Mouse (Mus musculus) stomach, embryonic 15.5 days (tissue): ENCODE measurements around the gene Gm12166. TPM values are rescaled to one million over a fixed set of nuclear protein-coding genes. Genes with fewer than 3 reads are reported as not detected.

ENCODE experiments used
- ATAC-seq: fragments of 200-750 bp; cut with Nextera tagmentation; 2 replicates; pipeline ENCODE4 v1.8.0; 2017; ENCODE audit warnings: low read depth, moderate number of reproducible peaks, moderate TSS enrichment; ENCODE audit not compliant: insufficient read depth, low FRiP score
- H3K27ac ChIP-seq: fragments of 300-500 bp; sonication (generic); 2 replicates; pipeline ENCODE4 v1.5.1; 2015; ENCODE audit warnings: mild to moderate bottlenecking, inconsistent platforms
- H3K27me3 ChIP-seq: fragments of 300-500 bp; sonication (generic); replicated peaks from 2 replicates; pipeline ENCODE4 v1.6.1; 2015; ENCODE audit warnings: inconsistent platforms
- H3K36me3 ChIP-seq: fragments of 300-500 bp; sonication (generic); 2 replicates; pipeline ENCODE4 v1.6.1; 2015; ENCODE audit warnings: inconsistent platforms
- H3K4me1 ChIP-seq: fragments of 300-500 bp; sonication (generic); 2 replicates; pipeline ENCODE4 v1.6.1; 2015; ENCODE audit warnings: inconsistent platforms
- H3K4me2 ChIP-seq: fragments of 300-500 bp; sonication (generic); 2 replicates; pipeline ENCODE4 v1.6.1; 2015; ENCODE audit warnings: mild to moderate bottlenecking, inconsistent platforms
- H3K4me3 ChIP-seq: fragments of 300-500 bp; sonication (generic); replicated peaks from 2 replicates; pipeline ENCODE4 v1.5.1; 2015; ENCODE audit warnings: inconsistent platforms
- H3K9ac ChIP-seq: fragments of 300-500 bp; sonication (generic); 2 replicates; pipeline ENCODE4 v1.6.1; 2015; ENCODE audit warnings: inconsistent platforms
- H3K9me3 ChIP-seq: fragments of 300-500 bp; sonication (generic); 2 replicates; pipeline ENCODE4 v1.6.1; 2016; ENCODE audit warnings: inconsistent platforms
- WGBS: fragments of 180-500 bp; shearing (Covaris S2); methylation state at CpG from one replicate; pipeline ENCODE4 v1.1.7; 2015; 5-methylcytosine and 5-hydroxymethylcytosine counted together
- polyA plus RNA-seq: library from polyadenylated mRNA; unstranded; fragments of >200 nt; fragmentation: Nextera tagmentation; extraction: Ambion mirVana; gene quantifications from 2 replicates; pipeline ENCODE4 v1.2.1, GENCODE M21; 2015

Gm12166 gene
- polyA plus RNA-seq, 1 experiment from 2014 or later = 11.1 TPM

DNA sequence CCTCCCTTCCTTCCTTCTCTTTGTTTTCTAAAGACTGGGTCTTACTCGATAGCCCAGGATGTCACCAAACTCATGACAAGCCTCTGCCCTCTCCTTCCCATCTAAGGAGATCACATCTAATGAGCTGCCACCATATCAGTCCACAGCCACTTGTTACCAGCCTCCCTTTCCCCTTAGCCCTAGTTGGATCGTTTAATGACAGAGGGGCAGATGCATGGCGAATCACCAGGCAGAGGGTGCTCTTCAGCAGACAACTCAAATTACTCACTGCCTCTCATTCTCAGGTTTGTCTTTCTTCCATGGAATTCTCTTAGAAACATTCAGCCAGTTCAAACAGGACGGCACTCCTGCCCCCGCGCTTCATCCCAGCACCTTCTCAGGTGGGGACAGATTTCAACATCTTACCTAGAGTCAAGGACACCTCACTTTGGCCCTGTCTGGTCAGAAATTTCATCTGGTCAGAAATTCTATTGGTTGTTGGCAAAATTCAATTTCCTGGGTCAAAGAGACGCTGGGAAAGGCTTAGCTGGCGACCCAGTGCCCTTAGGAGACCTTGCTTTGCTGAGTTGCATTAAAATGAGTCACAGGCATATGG, 20.4 kb upstream of the Gm12166 start:
- Histone ChIP-seq H3K9me3 (no peaks in the 10 kb centered on the region), H3K4me3 (no peak overlapping the region), H3K27ac (peak overlapping the region; percentile 59), H3K4me1 (peaks cover 18% of the 10 kb centered on the region; the same call in 1 of the 2 replicates), H3K36me3 (peaks cover 12% of the 10 kb centered on the region; the same call in 1 of the 2 replicates), H3K4me2 (no peak overlapping the region), H3K9ac (no peak overlapping the region), H3K27me3 (no peaks in the 10 kb centered on the region)
- 56% methylated on average over 8 of the region's 8 CpGs for WGBS
- no peak for ATAC-seq

DNA sequence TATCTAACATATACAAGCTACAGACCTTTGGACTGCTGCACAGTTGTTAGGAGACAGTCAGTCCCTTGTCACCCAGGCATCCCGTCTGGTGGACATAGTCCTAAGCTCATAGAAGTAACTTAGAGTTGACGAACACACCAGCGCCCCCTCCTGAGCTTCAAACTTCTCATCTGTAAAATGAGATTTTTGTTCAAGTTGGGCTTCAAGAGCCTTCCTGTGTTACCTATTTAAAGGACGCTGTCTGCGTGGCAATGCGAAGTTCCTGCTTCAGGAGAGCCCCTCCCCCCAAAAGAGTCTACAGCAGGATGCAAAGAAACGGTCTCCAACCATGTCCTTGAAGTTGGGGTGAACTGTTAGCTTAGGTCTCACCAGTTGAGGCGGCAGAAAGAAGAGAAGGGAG, 18.7 kb upstream of the Gm12166 start:
- peaks cover 22% of the 10 kb centered on the region for H3K4me1 ChIP-seq
- no peak overlapping the region for H3K27ac ChIP-seq

DNA sequence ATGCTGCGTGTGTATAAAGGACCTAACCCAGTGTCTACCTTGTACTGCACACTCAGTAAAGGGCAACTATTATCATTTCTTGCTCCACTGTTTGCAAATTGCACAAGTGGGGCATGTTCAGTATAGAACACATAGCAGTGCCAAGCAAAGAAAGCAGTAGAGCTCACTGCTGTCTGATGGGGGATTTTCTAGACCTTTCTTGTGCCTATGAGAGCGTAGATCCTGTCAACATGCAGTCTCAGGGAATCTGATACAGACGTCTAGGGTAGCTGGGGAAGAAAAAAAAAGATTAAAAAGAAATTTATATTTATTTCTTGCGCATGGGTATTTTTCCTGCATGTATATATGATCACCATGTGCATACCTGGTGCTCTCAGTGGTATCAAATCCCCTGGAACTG, 18.0 kb upstream of the Gm12166 start:
- Histone ChIP-seq H3K4me2 (no peak overlapping the region), H3K36me3 (no peaks in the 10 kb centered on the region), H3K4me3 (no peak overlapping the region), H3K27me3 (no peaks in the 10 kb centered on the region), H3K4me1 (peaks cover 28% of the 10 kb centered on the region), H3K27ac (peak overlapping the region; percentile 90), H3K9ac (no peak overlapping the region), H3K9me3 (no peaks in the 10 kb centered on the region)
- no peak for ATAC-seq
- WGBS = 72% methylated on average over 4 of the region's 4 CpGs

More for the DNA sequence above, 18.7 kb upstream of the Gm12166 start:
- Histone ChIP-seq H3K9me3 (no peaks in the 10 kb centered on the region), H3K4me3 (no peak overlapping the region), H3K9ac (no peak overlapping the region), H3K27me3 (no peaks in the 10 kb centered on the region), H3K36me3 (peaks cover 2% of the 10 kb centered on the region; the same call in 1 of the 2 replicates), H3K4me2 (no peak overlapping the region)
- WGBS = 71% methylated on average over 8 of the region's 8 CpGs
- ATAC-seq = no peak

DNA sequence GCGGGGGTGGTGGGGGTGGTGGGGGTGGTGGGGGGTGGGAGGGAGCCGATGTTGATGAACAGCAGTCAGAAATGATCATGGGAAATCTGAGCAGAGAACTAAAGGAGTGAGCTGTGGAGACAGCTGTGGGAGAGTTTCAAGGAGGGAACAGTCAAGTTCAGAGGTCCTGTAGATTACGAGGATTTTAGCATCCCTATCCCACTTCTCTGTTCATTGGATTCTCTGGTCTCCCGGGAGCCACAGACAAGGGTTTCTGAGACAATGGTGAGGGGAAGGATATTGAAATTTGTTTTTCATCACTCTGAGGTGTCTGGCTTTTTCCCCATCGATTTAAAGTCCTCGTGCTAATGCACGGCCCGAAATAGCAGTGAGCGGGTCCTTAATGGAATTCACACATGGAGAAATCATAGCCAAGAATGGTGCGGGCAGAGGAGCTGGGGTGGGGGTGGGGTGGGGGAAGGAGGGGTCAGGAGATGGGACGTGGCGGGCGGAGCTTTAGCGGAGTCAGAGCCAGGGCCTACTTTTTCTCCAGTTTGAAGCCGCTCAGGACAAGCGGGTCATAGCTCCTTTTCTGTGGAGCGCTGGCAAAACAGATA, 17.4 kb upstream of the Gm12166 start:
- H3K27me3 ChIP-seq = no peaks in the 10 kb centered on the region
- H3K36me3 ChIP-seq = no peaks in the 10 kb centered on the region
- H3K9ac ChIP-seq = no peak overlapping the region
- 27% methylated on average over 17 of the region's 17 CpGs for WGBS
- H3K27ac ChIP-seq = peak overlapping the region; percentile 90
- no peaks in the 10 kb centered on the region for H3K9me3 ChIP-seq
- H3K4me1 ChIP-seq = peaks cover 34% of the 10 kb centered on the region
- no peak overlapping the region for H3K4me2 ChIP-seq
- ATAC-seq = no peak; the same call in 1 of the 2 replicates
- H3K4me3 ChIP-seq = no peak overlapping the region

DNA sequence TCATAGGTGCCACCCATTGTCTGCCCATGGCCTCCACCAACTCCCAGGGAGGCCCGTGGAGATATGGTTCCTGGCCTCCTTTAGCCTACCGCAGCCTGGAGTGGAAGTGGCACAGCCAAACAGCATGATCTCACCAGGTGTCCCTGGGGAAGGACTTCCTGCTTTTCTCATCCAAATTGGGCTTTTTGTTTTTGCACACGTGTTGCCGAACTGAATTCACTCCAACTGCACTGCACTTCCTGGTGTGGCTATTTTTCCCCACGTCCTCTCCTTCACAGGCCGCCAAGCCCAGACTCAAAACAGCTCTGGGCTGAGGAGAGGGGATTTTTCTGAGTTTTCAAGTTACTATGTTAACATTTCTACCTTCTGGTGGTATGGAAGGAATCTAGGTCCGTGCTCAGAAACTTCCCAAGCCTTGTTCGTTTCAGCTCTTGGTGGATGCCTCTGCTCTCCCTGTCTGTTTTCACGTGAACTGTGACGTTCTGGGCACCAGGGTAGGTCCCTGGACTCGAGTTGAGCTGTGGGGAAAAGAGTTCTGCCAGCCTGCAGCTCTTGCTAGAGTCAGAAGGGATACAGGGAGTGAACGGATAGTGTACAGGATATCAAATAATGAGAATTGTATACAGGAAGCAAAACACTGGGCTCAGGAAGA, 16.8 kb upstream of the Gm12166 start:
- no peak for ATAC-seq
- Histone ChIP-seq H3K9me3 (no peaks in the 10 kb centered on the region), H3K4me3 (no peak overlapping the region), H3K27me3 (no peaks in the 10 kb centered on the region), H3K36me3 (no peaks in the 10 kb centered on the region), H3K27ac (peak overlapping the region; percentile 90), H3K4me2 (peak overlapping the region; percentile 2; the same call in 1 of the 2 replicates), H3K4me1 (peaks cover 35% of the 10 kb centered on the region), H3K9ac (no peak overlapping the region)
- 33% methylated on average over 12 of the region's 12 CpGs for WGBS

DNA sequence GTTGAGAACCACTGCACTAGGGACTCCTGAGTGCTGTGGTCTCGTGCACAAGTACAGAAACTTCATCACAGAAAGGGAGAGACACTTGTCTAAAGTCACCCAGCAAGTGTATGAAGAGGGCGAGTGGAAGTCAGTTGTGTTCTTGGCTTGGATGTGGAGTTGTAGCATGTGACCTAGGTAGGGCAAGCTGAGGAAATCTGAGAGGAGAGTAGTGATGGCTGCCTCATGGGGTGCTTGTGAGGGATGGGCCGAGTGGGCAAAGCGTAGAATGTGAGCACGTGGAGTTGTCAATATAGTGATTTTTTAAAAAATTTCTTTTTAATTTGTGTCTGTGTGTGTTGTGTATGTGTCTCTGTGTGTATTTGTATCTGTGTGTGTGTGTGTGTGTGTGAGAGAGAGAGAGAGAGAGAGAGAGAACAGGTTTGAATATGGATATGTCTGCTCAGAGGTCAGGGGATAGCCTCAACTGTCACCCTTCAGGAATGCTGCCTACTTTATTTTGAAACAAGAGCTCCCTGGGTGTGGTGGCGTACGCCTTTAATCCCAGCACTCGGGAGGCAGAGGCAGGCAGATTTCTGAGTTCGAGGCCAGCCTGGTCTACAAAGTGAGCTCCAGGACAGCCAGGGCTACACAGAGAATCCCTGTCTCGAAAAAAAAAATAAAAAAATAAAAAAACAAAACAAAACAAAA, 15.4 kb upstream of the Gm12166 start:
- no peaks in the 10 kb centered on the region for H3K27me3 ChIP-seq
- no peaks in the 10 kb centered on the region for H3K36me3 ChIP-seq
- no peak for ATAC-seq
- H3K4me2 ChIP-seq = no peak overlapping the region
- H3K4me3 ChIP-seq = no peak overlapping the region
- 86% methylated on average over 10 of the region's 10 CpGs for WGBS
- no peak overlapping the region for H3K27ac ChIP-seq
- H3K9me3 ChIP-seq = no peaks in the 10 kb centered on the region
- peaks cover 24% of the 10 kb centered on the region for H3K4me1 ChIP-seq
- H3K9ac ChIP-seq = no peak overlapping the region

DNA sequence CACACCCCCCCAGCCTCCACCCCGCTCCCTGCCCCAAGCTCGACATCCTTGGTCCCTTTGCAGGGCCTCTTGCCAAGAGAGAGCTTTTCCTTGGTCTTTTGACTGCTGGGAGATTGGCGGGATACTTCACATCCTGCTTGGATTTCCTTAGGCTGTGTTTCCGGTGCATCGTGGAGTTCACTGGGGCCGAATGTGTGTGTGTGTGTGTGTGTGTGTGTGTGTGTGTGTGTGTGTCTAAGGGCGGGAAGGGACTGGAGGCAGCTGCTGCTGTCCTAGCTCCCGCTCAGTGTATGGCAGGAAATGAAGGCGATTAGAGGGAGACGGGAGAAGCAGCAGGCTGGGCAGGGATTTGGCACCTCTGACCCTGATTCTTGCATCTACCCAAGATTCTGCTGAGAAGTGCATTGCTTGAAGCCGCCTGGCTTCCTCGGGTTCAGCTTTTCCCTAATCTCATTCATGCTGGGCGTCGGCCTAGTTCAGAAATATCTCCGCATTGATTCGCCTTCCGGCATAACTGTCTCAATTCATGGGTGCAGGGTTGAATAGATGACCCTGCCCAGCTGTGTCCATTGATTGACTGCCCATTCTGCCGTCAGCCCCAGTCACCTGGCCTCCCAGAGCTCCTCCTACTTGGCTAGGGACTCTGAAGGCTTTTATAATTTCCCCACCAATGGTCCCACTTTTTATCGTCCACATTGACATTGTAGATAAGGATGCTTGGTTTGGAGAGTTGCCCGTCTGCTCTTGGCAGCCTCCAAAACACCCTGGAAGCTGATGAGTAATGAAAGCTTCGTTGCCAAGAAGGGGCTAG, 13.3 kb upstream of the Gm12166 start:
- 0 out of 2 replicates have a peak overlapping the region, but pooled peaks have one; percentile 8 for H3K4me2 ChIP-seq
- peak; percentile 69 for ATAC-seq
- H3K27ac ChIP-seq = peak overlapping the region; percentile 59
- no peaks in the 10 kb centered on the region for H3K36me3 ChIP-seq
- WGBS = 22% methylated on average over 21 of the region's 21 CpGs
- H3K9ac ChIP-seq = no peak overlapping the region
- H3K9me3 ChIP-seq = no peaks in the 10 kb centered on the region
- H3K4me3 ChIP-seq = no peak overlapping the region
- H3K27me3 ChIP-seq = no peaks in the 10 kb centered on the region
- H3K4me1 ChIP-seq = peaks cover 22% of the 10 kb centered on the region

DNA sequence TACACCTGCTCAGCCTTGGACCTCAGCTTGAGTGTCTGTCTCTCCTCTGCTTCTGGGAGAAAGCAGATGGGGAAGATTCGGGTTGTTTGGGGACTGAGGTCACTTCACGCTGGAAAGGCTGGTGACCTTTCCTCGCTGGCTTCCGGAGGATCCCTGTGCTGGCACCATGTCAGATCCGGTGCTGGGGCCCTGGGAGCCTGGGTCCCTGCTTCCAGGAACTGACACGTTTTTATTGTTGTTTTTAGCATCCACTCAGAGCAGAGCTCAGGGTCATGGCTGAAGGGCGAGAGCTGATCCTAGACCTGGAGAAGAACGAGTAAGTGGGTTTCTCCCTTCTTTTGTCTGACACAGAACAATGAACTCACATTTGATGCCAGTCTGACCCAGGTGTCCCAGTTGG, 12.6 kb upstream of the Gm12166 start:
- peaks cover 22% of the 10 kb centered on the region for H3K4me1 ChIP-seq
- H3K36me3 ChIP-seq = no peaks in the 10 kb centered on the region
- no peak overlapping the region for H3K9ac ChIP-seq
- H3K27ac ChIP-seq = peak overlapping the region; percentile 59
- WGBS = 43% methylated on average over 8 of the region's 8 CpGs
- no peak for ATAC-seq
- no peaks in the 10 kb centered on the region for H3K9me3 ChIP-seq
- H3K4me2 ChIP-seq = no peak overlapping the region
- H3K27me3 ChIP-seq = no peaks in the 10 kb centered on the region
- no peak overlapping the region for H3K4me3 ChIP-seq

DNA sequence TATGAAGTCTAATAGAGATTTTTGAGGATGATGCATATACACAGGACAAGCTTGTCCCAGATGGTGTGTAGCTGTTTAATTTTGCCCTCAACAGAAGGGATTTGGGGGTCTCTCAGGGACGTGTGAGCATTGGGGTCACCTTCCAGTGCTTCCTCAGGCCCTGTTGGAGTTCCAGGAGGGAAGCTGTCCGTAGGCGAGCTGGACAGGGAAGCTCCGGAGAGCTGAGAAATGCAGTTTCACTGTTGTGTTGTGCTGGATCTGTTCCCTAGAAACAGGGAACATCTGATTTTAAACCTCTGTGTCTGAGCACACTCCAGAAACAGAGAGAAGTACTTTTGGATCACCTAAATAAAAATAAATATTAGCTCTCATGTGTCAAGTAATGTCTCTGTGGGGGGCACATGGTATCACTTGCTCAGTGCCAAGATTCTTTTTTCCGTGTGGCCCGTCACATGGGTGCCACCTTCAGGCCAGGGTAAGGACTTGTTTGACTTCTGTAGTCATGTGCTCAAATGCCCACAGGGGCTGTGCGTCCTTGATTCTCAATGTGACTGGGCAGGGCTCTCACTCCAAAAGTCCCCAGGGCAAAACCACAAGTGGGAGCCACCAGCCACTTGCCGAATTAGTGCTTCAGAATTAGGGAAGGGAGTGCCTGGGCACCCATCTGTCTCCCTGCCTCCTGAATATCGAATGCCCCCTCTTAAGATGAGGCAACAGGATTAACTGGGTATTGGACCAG, 11.0 kb upstream of the Gm12166 start:
- Histone ChIP-seq H3K4me2 (no peak overlapping the region), H3K4me3 (no peak overlapping the region), H3K27me3 (no peaks in the 10 kb centered on the region), H3K9me3 (no peaks in the 10 kb centered on the region), H3K9ac (no peak overlapping the region), H3K36me3 (no peaks in the 10 kb centered on the region), H3K4me1 (peaks cover 17% of the 10 kb centered on the region), H3K27ac (peak overlapping the region; percentile 28; the same call in 1 of the 2 replicates)
- ATAC-seq = no peak
- WGBS = 52% methylated on average over 9 of the region's 9 CpGs

DNA sequence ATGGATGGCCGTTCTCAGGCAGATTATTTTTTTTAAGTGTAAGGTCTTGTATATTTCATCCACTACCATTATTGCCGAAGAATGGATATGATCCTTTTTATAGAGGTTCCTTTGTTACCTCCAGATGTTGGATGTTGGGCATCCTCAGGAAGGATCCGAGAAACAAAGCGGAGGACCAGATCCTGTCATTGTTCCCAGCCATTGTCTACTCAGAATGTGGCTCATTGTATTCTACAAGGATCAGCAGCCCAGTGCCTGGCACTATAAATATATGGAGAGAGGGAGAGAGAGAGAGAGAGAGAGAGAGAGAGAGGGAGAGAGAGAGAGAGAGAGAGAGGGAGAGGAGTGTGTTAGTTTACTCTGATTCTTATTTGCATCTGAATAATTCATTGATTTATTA, 10.4 kb upstream of the Gm12166 start:
- Histone ChIP-seq H3K4me3 (no peak overlapping the region), H3K9ac (no peak overlapping the region), H3K27me3 (no peaks in the 10 kb centered on the region), H3K36me3 (no peaks in the 10 kb centered on the region), H3K4me2 (no peak overlapping the region), H3K4me1 (peaks cover 17% of the 10 kb centered on the region), H3K9me3 (no peaks in the 10 kb centered on the region), H3K27ac (no peak overlapping the region)
- no peak for ATAC-seq
- 71% methylated on average over 4 of the region's 4 CpGs for WGBS
